Mouse (Mus musculus) kidney, adult 2 months (tissue): ENCODE measurements around the gene Snrnp25. TPM values are rescaled to one million over a fixed set of nuclear protein-coding genes. Genes with fewer than 3 reads are reported as not detected.

Source experiments
- DNase-seq: peaks from one replicate; pipeline ENCODE4 v3.0.0; 2021
- H3K27ac ChIP-seq: fragments of 200-500 bp; 2 replicates; pipeline ENCODE4 v1.5.1; 2012; ENCODE audit warnings: low read depth, low read length, control low read depth, inconsistent platforms; ENCODE audit not compliant: insufficient read depth
- H3K27me3 ChIP-seq: fragments of 200-500 bp; replicated peaks from 2 replicates; pipeline ENCODE4 v1.6.1; 2012; ENCODE audit warnings: mild to moderate bottlenecking, moderate library complexity, low read length, inconsistent platforms; ENCODE audit not compliant: control insufficient read depth, insufficient read depth
- H3K36me3 ChIP-seq: fragments of 200-500 bp; 2 replicates; pipeline ENCODE4 v1.6.1; 2012; ENCODE audit warnings: mild to moderate bottlenecking, moderate library complexity, low read length, inconsistent platforms; ENCODE audit not compliant: control insufficient read depth, insufficient read depth
- H3K4me1 ChIP-seq: fragments of 200-500 bp; 2 replicates; pipeline ENCODE4 v1.6.1; 2011; ENCODE audit warnings: low read length; ENCODE audit not compliant: control insufficient read depth, insufficient read depth
- H3K4me3 ChIP-seq: fragments of 200-500 bp; 2 replicates; pipeline ENCODE4 v1.5.1; 2011; ENCODE audit warnings: mild to moderate bottlenecking, low read depth, low read length, control low read depth; ENCODE audit not compliant: insufficient read depth
- CTCF ChIP-seq: fragments of 200-500 bp; conservative IDR thresholded peaks from 2 replicates; pipeline ENCODE4 v1.5.1; 2011; ENCODE audit warnings: low read depth, mild to moderate bottlenecking, control low read depth, low read length, moderate library complexity, mixed read lengths; ENCODE audit not compliant: insufficient read depth, insufficient read length
- POLR2A ChIP-seq: fragments of 200-500 bp; IDR thresholded peaks from one replicate; pipeline ENCODE4 v1.6.1; 2011; ENCODE audit warnings: low read depth, low read length, control low read depth
- WGBS: fragments of 180-500 bp; shearing (Covaris S2); methylation state at CpG from one replicate; pipeline ENCODE4 v1.1.7; 2018; 5-methylcytosine and 5-hydroxymethylcytosine counted together
- polyA plus RNA-seq: library from polyadenylated mRNA; depleted of rRNA; stranded (reverse); fragments of >200 nt; gene quantifications from 2 replicates; pipeline ENCODE4 v1.2.3, GENCODE M21; 2012

The Snrnp25 gene
- polyA plus RNA-seq, 1 experiment, result 19.5 TPM

DNA sequence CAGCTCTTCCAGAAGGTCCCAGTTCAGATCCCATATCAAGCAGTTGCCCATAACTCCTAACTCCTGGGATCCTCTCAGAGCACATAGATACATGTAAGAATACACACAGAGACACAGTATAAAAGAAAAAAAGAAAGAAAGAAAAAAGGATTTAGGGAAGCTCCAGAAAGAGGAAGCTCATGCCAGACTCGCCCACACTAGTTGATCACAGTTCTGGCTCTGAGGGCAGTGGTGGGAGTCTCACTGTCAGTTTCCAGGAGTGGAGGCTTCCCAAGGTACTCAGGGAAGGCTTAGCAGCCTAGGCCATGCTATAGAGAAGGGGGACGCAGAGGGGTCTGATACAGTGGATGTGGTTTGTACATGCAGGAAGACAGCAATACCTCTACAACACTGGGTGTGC is 25.9 kb downstream of the Snrnp25 start:
- 95% methylated on average over 2 of the region's 2 CpGs for WGBS
- TF ChIP-seq POLR2A (no peak), CTCF (no peak)
- Histone ChIP-seq H3K27me3 (no peaks in the 10 kb centered on the region), H3K4me1 (peaks cover 11% of the 10 kb centered on the region), H3K4me3 (no peak overlapping the region), H3K36me3 (no peaks in the 10 kb centered on the region), H3K27ac (no peak overlapping the region)
- no peak for DNase-seq

DNA sequence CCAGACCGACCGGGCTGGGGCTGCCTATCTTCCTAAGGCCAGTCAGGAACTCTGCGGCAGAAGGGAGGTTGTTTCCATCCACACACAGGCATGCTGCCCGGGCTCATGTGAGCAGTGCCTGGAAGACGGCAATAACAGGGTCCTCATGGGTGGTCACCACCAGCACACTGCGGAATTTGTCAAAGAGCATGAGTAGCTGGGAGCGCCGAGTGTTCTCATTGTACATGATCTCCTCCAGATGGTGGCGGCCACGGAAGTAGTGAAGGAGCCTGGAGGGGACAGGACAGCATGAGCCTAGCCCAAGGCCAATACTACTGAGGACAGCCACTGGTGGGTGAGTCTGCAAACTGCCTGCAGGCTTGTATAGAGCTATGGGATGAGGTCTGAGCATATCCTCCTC is 27.6 kb downstream of the Snrnp25 start:
- peaks cover 19% of the 10 kb centered on the region for H3K4me1 ChIP-seq
- no peak for DNase-seq
- H3K36me3 ChIP-seq, result no peaks in the 10 kb centered on the region
- H3K27me3 ChIP-seq, result no peaks in the 10 kb centered on the region
- WGBS, result 80% methylated on average over 10 of the region's 10 CpGs
- no peak overlapping the region for H3K27ac ChIP-seq
- no peak for TF ChIP-seq CTCF
- TF ChIP-seq POLR2A, result no peak
- no peak overlapping the region for H3K4me3 ChIP-seq

DNA sequence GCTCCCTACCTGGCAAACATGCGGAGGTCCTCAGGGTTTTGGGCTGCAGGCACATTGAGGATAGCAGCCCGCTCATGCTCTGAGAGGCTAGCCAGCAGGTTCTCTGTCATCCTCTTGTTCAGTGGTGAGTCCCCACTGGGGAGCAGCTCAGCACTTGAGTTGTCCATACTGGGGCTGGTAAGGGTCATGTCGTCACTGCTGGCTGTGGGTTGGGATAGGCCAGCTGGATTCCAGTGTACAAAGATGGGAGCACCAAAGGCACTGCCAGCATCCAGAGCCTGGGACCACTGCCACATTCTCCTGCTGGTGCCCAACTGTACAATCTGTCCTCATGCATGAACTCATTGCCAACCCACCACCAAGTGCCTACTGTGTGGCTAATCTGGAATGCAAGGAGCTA is 28.7 kb downstream of the Snrnp25 start:
- H3K27me3 ChIP-seq, result no peaks in the 10 kb centered on the region
- no peak for DNase-seq
- no peaks in the 10 kb centered on the region for H3K36me3 ChIP-seq
- TF ChIP-seq CTCF (no peak), POLR2A (no peak)
- no peak overlapping the region for H3K4me3 ChIP-seq
- no peak overlapping the region for H3K27ac ChIP-seq
- WGBS, result 82% methylated on average over 3 of the region's 3 CpGs
- H3K4me1 ChIP-seq, result peaks cover 19% of the 10 kb centered on the region

DNA sequence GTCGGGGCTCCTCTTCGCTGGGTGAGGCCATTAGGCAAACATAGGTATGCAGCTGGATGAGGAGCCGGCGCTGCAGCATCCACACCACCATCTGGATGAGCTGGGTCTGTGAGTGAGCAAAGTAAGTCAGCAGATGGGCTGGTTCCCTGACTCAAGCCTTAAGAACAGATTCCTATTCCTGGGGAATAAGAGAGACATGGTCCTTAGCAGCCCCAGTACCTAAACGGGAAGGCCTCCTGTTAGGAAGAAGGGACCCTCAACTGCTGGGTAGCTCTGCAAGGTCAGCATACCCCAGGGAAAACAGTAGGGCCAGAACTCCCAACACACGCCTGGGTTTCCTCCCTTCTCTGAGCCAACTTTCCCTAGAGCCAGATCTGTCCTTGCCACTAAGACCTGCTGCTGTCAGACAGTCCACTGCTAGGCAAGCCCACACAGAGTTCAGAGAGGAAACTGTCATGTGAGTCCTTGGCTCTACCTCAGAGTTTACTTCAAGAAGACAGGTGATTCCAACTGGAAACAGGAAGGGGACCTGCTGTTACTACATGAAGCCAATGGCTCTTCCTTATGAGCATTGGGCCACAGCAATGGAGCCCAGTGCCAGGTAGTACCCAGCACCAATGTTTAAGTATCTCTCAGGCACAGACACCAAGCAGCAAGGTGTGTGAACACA is 29.7 kb downstream of the Snrnp25 start:
- Histone ChIP-seq H3K4me1 (peaks cover 19% of the 10 kb centered on the region), H3K27me3 (no peaks in the 10 kb centered on the region), H3K4me3 (no peak overlapping the region), H3K27ac (peak overlapping the region; percentile 62; the same call in 1 of the 2 replicates), H3K36me3 (no peaks in the 10 kb centered on the region; the same call in 1 of the 2 replicates)
- peak; percentile 65 for DNase-seq
- TF ChIP-seq POLR2A, result no peak
- TF ChIP-seq CTCF, result no peak
- WGBS, result 79% methylated on average over 6 of the region's 6 CpGs

DNA sequence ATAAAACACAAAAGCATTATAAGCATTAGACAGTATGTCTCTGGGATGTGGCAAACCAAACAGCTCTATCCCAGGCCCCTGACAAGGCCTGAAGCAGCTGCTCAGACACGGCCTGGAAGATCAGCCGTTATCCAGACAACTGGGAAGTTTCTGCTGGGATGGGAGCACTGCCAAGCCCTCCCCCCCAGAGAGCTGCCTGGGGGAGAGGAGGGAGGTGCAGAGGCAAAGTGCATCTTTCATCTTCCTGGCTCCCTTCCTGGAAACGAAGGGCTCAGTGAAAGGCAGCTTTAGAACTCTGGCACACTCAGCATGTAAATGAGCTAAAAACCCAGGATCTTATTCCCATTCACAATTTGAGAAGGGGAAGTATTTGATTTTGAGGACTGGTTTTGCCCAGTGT is 30.4 kb downstream of the Snrnp25 start:
- Histone ChIP-seq H3K27me3 (no peaks in the 10 kb centered on the region), H3K27ac (no peak overlapping the region), H3K4me1 (peaks cover 19% of the 10 kb centered on the region), H3K36me3 (no peaks in the 10 kb centered on the region; the same call in 1 of the 2 replicates), H3K4me3 (no peak overlapping the region)
- DNase-seq, result peak; percentile 94
- TF ChIP-seq CTCF (no peak), POLR2A (no peak)
- WGBS, result 25% methylated on average over 3 of the region's 3 CpGs

DNA sequence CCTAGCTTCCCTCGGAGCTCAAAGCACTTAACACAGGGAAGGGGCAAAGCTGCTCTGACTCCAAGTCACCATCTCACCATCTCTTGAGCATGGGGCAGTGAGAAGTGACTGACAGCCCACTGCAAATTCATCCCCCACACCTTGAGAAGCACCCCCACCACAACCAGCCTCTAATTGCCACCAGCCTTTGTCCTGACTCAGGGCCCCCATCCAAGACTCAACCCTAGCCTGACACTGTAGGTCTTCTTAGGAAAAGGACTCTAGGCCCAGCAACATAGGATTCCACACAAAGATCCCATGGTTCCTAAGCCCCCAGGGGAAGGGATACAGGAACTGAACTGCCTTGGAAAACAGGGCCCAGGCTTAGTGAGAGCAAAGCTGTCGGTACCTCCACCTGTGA is 30.9 kb downstream of the Snrnp25 start:
- Histone ChIP-seq H3K27ac (peak overlapping the region; percentile 29), H3K36me3 (no peaks in the 10 kb centered on the region; the same call in 1 of the 2 replicates), H3K27me3 (no peaks in the 10 kb centered on the region), H3K4me3 (no peak overlapping the region), H3K4me1 (peaks cover 19% of the 10 kb centered on the region)
- no peak for DNase-seq
- 67% methylated on average over 2 of the region's 2 CpGs for WGBS
- no peak for TF ChIP-seq CTCF

DNA sequence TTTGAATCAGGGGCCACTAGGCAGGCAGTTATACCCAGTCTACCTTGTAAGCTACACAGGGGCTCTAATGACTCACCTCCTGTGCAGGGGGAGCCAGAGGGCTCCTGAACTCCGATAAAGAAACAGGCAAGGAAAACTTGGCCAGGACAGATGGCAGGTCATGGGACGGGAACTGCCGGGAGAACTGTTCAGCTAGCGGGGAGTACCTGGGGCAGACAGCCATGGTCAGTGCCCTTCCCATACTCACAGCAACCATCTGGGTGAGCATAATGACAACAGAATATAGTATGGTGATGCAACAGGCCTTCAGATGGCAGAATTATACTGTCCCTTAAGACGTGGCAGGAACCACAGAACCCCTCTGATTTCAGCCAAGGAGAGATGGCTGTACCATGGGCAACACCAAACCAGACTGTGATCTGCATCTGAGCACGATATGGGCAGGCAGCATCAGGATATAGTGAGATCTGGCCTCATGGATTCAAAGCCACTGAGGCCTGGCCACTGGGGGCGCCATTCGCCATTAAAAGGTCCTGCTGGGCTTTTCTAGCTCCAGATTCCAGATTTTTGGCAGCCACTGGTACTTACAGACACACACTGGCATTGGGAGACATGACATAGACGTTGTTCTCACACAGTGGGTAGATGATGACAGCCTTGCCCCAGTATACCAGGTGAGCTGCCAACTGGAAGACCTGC is 31.6 kb downstream of the Snrnp25 start:
- WGBS, result 48% methylated on average over 9 of the region's 9 CpGs
- H3K4me1 ChIP-seq, result peaks cover 22% of the 10 kb centered on the region
- H3K4me3 ChIP-seq, result no peak overlapping the region
- peak; percentile 64 for DNase-seq
- TF ChIP-seq POLR2A (no peak), CTCF (peak; percentile 58)
- no peak overlapping the region for H3K27ac ChIP-seq
- H3K27me3 ChIP-seq, result no peaks in the 10 kb centered on the region
- no peaks in the 10 kb centered on the region; the same call in 1 of the 2 replicates for H3K36me3 ChIP-seq
